Mouse (Mus musculus) brain, embryonic 14.5 days (tissue): ENCODE measurements around the gene Gja5.
A peak's percentile ranks its signal among the peaks of the same experiment; 100 is the strongest.

Experiments
- CTCF ChIP-seq: fragments of 200-500 bp; IDR thresholded peaks from 2 replicates; pipeline ENCODE4 v1.5.1; 2012; ENCODE audit warnings: inconsistent platforms, mild to moderate bottlenecking, moderate library complexity, borderline replicate concordance; ENCODE audit not compliant: insufficient read depth, insufficient read length; ENCODE audit errors: extremely low read depth
- POLR2A ChIP-seq: fragments of 200-500 bp; IDR thresholded peaks from 2 replicates; pipeline ENCODE4 v1.6.1; 2012; ENCODE audit warnings: mild to moderate bottlenecking, inconsistent platforms, borderline replicate concordance; ENCODE audit not compliant: poor library complexity, insufficient read depth, insufficient read length, severe bottlenecking; ENCODE audit errors: extremely low read depth

- TF ChIP-seq CTCF (peak; percentile 41), POLR2A (no peak)
These were observed 171.9 kb downstream of the Gja5 start for GRCm38 (mm10) chr3:97076412-97076811.
